In the genomic region with DNA sequence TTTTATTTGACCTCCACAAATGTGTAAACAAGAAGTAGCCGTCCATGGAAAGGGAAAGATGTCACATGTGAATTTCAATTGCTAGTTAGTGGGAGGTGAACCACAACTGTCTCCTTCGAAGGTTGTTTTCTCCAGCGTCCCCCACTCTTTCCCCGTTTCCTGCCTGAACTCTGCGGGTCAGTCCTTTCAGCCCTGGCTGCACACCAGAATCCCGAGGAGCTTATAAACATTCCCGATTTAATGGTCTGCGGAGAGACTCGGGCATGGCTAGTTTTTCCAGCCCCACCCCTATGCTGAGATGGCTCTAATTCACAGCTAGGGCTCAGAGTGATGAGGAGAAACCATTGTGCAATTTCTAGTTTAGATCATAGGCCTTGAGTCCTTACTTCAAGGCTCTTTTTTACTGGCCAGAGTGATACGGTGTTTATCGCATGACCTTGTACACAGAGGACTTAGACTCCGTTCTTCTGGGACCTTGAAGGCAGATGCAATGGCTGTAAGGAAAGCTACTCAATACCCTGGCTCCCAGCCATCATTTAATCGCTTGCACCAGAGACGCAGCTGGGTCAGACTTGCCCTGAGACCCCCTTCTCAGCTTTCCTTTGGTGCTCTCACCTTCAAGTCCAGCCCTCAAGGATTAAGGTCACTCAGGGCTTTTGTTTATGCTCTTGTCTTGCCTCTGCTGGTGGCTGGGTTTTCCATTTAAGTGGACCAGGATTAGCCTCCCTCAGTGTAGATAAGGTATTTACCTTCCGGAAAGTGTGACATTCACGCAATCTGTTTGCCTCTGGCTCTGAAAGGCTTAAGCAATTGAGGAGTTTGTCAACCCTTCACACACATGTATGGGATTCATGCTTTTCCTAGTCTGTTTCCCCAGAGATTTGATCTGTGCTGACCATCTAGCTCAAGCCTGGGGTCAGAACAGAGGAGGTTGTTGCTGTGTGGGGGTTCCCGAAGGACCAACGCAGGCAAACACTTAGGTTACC, we compare ENCODE assay signal across 9 mouse cellular contexts. TPM values are rescaled to one million over a fixed set of nuclear protein-coding genes. Genes with fewer than 3 reads are reported as not detected.
DNase-seq lines count a peak whose midpoint lies in the region; ATAC-seq and TF ChIP-seq lines count a peak whose summit lies in the region.
"Had no signal": no experiment of that assay in that cellular context is flagged by ENCODE, and none has a peak within 500 bp of the region (broad histone marks: within the 10 kb centered on the region; RNA-seq: fewer than 3 reads in every experiment).

No protein-coding gene starts in this region.

- CTCF ChIA-PET in Patski (lab: Charles Lee) = interaction anchor here (1.3 to 1.8 kb wide), 3 partner anchors 11 to 23 kb away, joined by 3 to 7 read pairs (median 6); a partner anchor contains a TSS

- POLR2A ChIA-PET in Patski (lab: Charles Lee) = interaction anchor here (0.6 to 1.6 kb wide), 4 partner anchors 18 to 74 kb away, joined by 3 read pairs; no protein-coding TSS in a partner anchor

- no peaks in the 10 kb centered on the region for H3K27me3 ChIP-seq in liver, embryonic 11.5 days (replicated peaks; ENCODE audit: control insufficient read depth, insufficient read depth, low read length)
- no peaks in the 10 kb centered on the region for H3K27me3 ChIP-seq in Patski
- H3K27me3 ChIP-seq: embryonic facial prominence, embryonic 12.5 days had no signal

- DNase-seq in liver = peak; percentile 9
- no peak for DNase-seq in liver, embryonic 11.5 days (ENCODE audit: low spot score)
- DNase-seq in Patski (ENCODE audit: low read depth, low spot score) = peak; percentile 85
- peak; percentile 70 to 82 for DNase-seq in kidney, postnatal 25 days
- no peak for DNase-seq in c-Kit-positive CD71-positive TER-119-positive erythroid progenitor cells, embryonic 14.5 days (ENCODE audit: low spot score)
- DNase-seq in cerebellum, postnatal 25 days = no peak
- no peak for DNase-seq in thymus, adult 18-20 months

- ATAC-seq in liver, embryonic 11.5 days (replicated peaks; ENCODE audit: low FRiP score) = no peak
- peak; percentile 85 for ATAC-seq in Patski

- H3K36me3 ChIP-seq in liver, embryonic 11.5 days (ENCODE audit: control insufficient read depth, insufficient read depth, low read length) = no peaks in the 10 kb centered on the region
- H3K36me3 ChIP-seq: embryonic facial prominence, embryonic 12.5 days had no signal

- peaks cover 5% of the 10 kb centered on the region; the same call in 1 of the 2 replicates for H3K4me1 ChIP-seq in liver, embryonic 11.5 days (replicated peaks; ENCODE audit: control insufficient read depth, insufficient read depth, low read length)
- peaks cover 14% of the 10 kb centered on the region for H3K4me1 ChIP-seq in brown adipose tissue, adult 24 weeks (ENCODE audit: control insufficient read depth, insufficient read depth, insufficient read length, low read length)
- H3K4me1 ChIP-seq: embryonic facial prominence, embryonic 12.5 days had no signal

- no peak overlapping the region for H3K4me2 ChIP-seq in liver, embryonic 11.5 days
- H3K4me2 ChIP-seq: embryonic facial prominence, embryonic 12.5 days had no signal

- H3K27ac ChIP-seq in liver, embryonic 11.5 days (ENCODE audit: low read depth, low read length) = no peak overlapping the region
- H3K27ac ChIP-seq in brown adipose tissue, adult 24 weeks (replicated peaks; ENCODE audit: low read depth, low read length) = peak overlapping the region; percentile 55
- H3K27ac ChIP-seq: embryonic facial prominence, embryonic 12.5 days had no signal

- no peak overlapping the region for H3K9ac ChIP-seq in liver, embryonic 11.5 days (ENCODE audit: low read depth, low read length)
- H3K9ac ChIP-seq: embryonic facial prominence, embryonic 12.5 days had no signal

- 59% methylated on average over 18 of the region's 18 CpGs for WGBS in liver, embryonic 11.5 days

- H3K4me3 ChIP-seq in liver, embryonic 11.5 days (ENCODE audit: low read depth, low read length) = no peak overlapping the region
- H3K4me3 ChIP-seq in brown adipose tissue, adult 24 weeks (ENCODE audit: insufficient read depth, low read depth, low read length) = no peak overlapping the region
- H3K4me3 ChIP-seq: embryonic facial prominence, embryonic 12.5 days had no signal

- no peak for TF ChIP-seq CTCF in Patski (IDR thresholded peaks at IDR 0.05)

- in situ Hi-C loops in Patski (cut with MboI; ENCODE audit: low pct_unique_long_range_greater_than_20kb) = no loop called here

- no peaks in the 10 kb centered on the region for H3K9me3 ChIP-seq in liver, embryonic 11.5 days (ENCODE audit: control insufficient read depth, low read length)
- H3K9me3 ChIP-seq: embryonic facial prominence, embryonic 12.5 days had no signal

RNA-seq across cellular contexts. Expression of a gene that starts 23.4 kb away (rescaled TPM):
- polyA plus RNA-seq in liver, embryonic 11.5 days (2014; fragmentation: Nextera tagmentation; extraction: Ambion mirVana) = 23.3 and 24.2 TPM in 2 replicates
- polyA plus RNA-seq in Patski (2021) = 87.7 TPM
- 2.6 and 4.9 TPM in 2 replicates for polyA plus RNA-seq in brown adipose tissue, adult 24 weeks (2012; ENCODE audit: insufficient read depth, insufficient read length, missing spikeins)

RNA-seq across cellular contexts. Expression of a gene that starts 59.7 kb away (rescaled TPM):
- 0.10 and 0.55 TPM in 2 replicates for polyA plus RNA-seq in liver, embryonic 11.5 days (2014; fragmentation: Nextera tagmentation; extraction: Ambion mirVana)
- 0.18 TPM for polyA plus RNA-seq in Patski (2021)
- polyA plus RNA-seq in brown adipose tissue, adult 24 weeks (2012; ENCODE audit: insufficient read depth, insufficient read length, missing spikeins) = not detected in 2 replicates

Comparison
In these comparisons a context has a peak if more than half of its experiments do, and no peak if none do; other contexts are left out.
1. DNase-seq: peak in liver (single experiment), Patski (single experiment) and kidney, postnatal 25 days (2 of 2); none in liver, embryonic 11.5 days (single experiment), c-Kit-positive CD71-positive TER-119-positive erythroid progenitor cells, embryonic 14.5 days (single experiment), cerebellum, postnatal 25 days (0 of 2) and thymus, adult 18-20 months (0 of 2).